Mouse (Mus musculus) cerebral cortex, adult 2 months (tissue): ENCODE results near the gene Tab1.

ENCODE experiments used
- WGBS: fragments of 180-500 bp; shearing (Covaris S2); methylation state at CpG from one replicate; pipeline ENCODE4 v1.1.7; 2018; 5-methylcytosine and 5-hydroxymethylcytosine counted together

Tab1 gene

GRCm38 (mm10) chr15:80137945-80138791 is 5.2 kb downstream of the Tab1 start:
- 16% methylated on average over 17 of the region's 17 CpGs for WGBS

GRCm38 (mm10) chr15:80140302-80140701 is 7.4 kb downstream of the Tab1 start:
- 99% methylated on average over 2 of the region's 2 CpGs for WGBS

- WGBS = 95% methylated on average over 3 of the region's 3 CpGs
These were observed 8.0 kb downstream of the Tab1 start for GRCm38 (mm10) chr15:80140878-80141277.

GRCm38 (mm10) chr15:80142130-80142529 is 9.2 kb downstream of the Tab1 start:
- WGBS = 97% methylated on average over 3 of the region's 3 CpGs

GRCm38 (mm10) chr15:80143760-80144159 is 10.8 kb downstream of the Tab1 start:
- 50% methylated on average over 6 of the region's 6 CpGs for WGBS

GRCm38 (mm10) chr15:80145397-80145796 is 12.5 kb downstream of the Tab1 start:
- WGBS = 94% methylated on average over 5 of the region's 5 CpGs

GRCm38 (mm10) chr15:80146153-80146552 is 13.2 kb downstream of the Tab1 start:
- WGBS = 64% methylated on average over 6 of the region's 6 CpGs

- WGBS = 93% methylated on average over 14 of the region's 14 CpGs
These were observed 14.2 kb downstream of the Tab1 start for GRCm38 (mm10) chr15:80147090-80147489.

GRCm38 (mm10) chr15:80147511-80147910 is 14.6 kb downstream of the Tab1 start:
- WGBS = 78% methylated on average over 5 of the region's 5 CpGs

- WGBS = 71% methylated on average over 8 of the region's 8 CpGs
These were observed 15.6 kb downstream of the Tab1 start for GRCm38 (mm10) chr15:80148565-80148964.

- 89% methylated on average over 7 of the region's 7 CpGs for WGBS
These were observed 16.6 kb downstream of the Tab1 start for GRCm38 (mm10) chr15:80149517-80149916.

GRCm38 (mm10) chr15:80152663-80153062 is 19.7 kb downstream of the Tab1 start:
- 90% methylated on average over 10 of the region's 10 CpGs for WGBS

- WGBS = 85% methylated on average over 11 of the region's 11 CpGs
These were observed 20.8 kb downstream of the Tab1 start for GRCm38 (mm10) chr15:80153757-80154156.

- 94% methylated on average over 8 of the region's 8 CpGs for WGBS
These were observed 22.8 kb downstream of the Tab1 start for GRCm38 (mm10) chr15:80155707-80156106.

GRCm38 (mm10) chr15:80157197-80157943 is 24.4 kb downstream of the Tab1 start:
- WGBS = 87% methylated on average over 22 of the region's 22 CpGs

- 74% methylated on average over 5 of the region's 5 CpGs for WGBS
These were observed 25.2 kb downstream of the Tab1 start for GRCm38 (mm10) chr15:80158001-80158706.

GRCm38 (mm10) chr15:80158707-80159090 is 25.8 kb downstream of the Tab1 start:
- 59% methylated on average over 4 of the region's 4 CpGs for WGBS

GRCm38 (mm10) chr15:80159286-80159901 is 26.5 kb downstream of the Tab1 start:
- WGBS = 43% methylated on average over 8 of the region's 8 CpGs

- WGBS = 90% methylated on average over 13 of the region's 13 CpGs
These were observed 27.3 kb downstream of the Tab1 start for GRCm38 (mm10) chr15:80160223-80160622.

- 84% methylated on average over 4 of the region's 4 CpGs for WGBS
These were observed 27.8 kb downstream of the Tab1 start for GRCm38 (mm10) chr15:80160726-80161125.

- WGBS = 84% methylated on average over 3 of the region's 3 CpGs
These were observed 28.3 kb downstream of the Tab1 start for GRCm38 (mm10) chr15:80161199-80161598.
